Mouse (Mus musculus) kidney, embryonic 14.5 days (tissue): Measurements from ENCODE around the gene Gm49395. TPM values are rescaled to one million over a fixed set of nuclear protein-coding genes. Genes with fewer than 3 reads are reported as not detected.

Source experiments
- ATAC-seq: fragments of 200-750 bp; cut with Nextera tagmentation; 2 replicates; pipeline ENCODE4 v1.8.0; 2017; ENCODE audit warnings: moderate number of reproducible peaks, mild to moderate bottlenecking, moderate TSS enrichment, moderate library complexity; ENCODE audit not compliant: low FRiP score, low TSS enrichment
- H3K27ac ChIP-seq: fragments of 300-500 bp; sonication (generic); 2 replicates; pipeline ENCODE4 v1.5.1; 2014; ENCODE audit warnings: low read depth, mild to moderate bottlenecking, low read length, moderate library complexity, mixed read lengths
- H3K27me3 ChIP-seq: fragments of 300-500 bp; sonication (generic); 2 replicates; pipeline ENCODE4 v1.6.1; 2014; ENCODE audit warnings: mild to moderate bottlenecking, low read length; ENCODE audit not compliant: control insufficient read depth, insufficient read depth
- H3K36me3 ChIP-seq: fragments of 300-500 bp; sonication (generic); 2 replicates; pipeline ENCODE4 v1.6.1; 2014; ENCODE audit warnings: low read length, mixed read lengths; ENCODE audit not compliant: control insufficient read depth, insufficient read depth
- H3K4me1 ChIP-seq: fragments of 300-500 bp; sonication (generic); 2 replicates; pipeline ENCODE4 v1.6.1; 2014; ENCODE audit warnings: low read length, mixed read lengths; ENCODE audit not compliant: control insufficient read depth, insufficient read depth
- H3K4me2 ChIP-seq: fragments of 300-500 bp; sonication (generic); replicated peaks from 2 replicates; pipeline ENCODE4 v1.6.1; 2014; ENCODE audit warnings: low read depth, mild to moderate bottlenecking, low read length
- H3K4me3 ChIP-seq: fragments of 300-500 bp; sonication (generic); 2 replicates; pipeline ENCODE4 v1.5.1; 2014; ENCODE audit warnings: mild to moderate bottlenecking, low read length
- H3K9ac ChIP-seq: fragments of 300-500 bp; sonication (generic); 2 replicates; pipeline ENCODE4 v1.6.1; 2014; ENCODE audit warnings: low read depth, mild to moderate bottlenecking, low read length, moderate library complexity
- H3K9me3 ChIP-seq: fragments of 300-500 bp; sonication (generic); 2 replicates; pipeline ENCODE4 v1.6.1; 2016; ENCODE audit warnings: low read length; ENCODE audit not compliant: control insufficient read depth
- WGBS: fragments of 180-500 bp; shearing (Covaris S2); extraction: QIAGEN DNeasy Blood & Tissue Kit; methylation state at CpG from one replicate; pipeline ENCODE4 v1.1.7; 2014; 5-methylcytosine and 5-hydroxymethylcytosine counted together
- polyA plus RNA-seq: library from polyadenylated mRNA; unstranded; fragments of >200 nt; fragmentation: Nextera tagmentation; extraction: Ambion mirVana; gene quantifications from 2 replicates; pipeline ENCODE4 v1.2.1, GENCODE M21; 2014

Gene Gm49395
- 5.7 and 9.3 TPM in 2 replicates for polyA plus RNA-seq

DNA sequence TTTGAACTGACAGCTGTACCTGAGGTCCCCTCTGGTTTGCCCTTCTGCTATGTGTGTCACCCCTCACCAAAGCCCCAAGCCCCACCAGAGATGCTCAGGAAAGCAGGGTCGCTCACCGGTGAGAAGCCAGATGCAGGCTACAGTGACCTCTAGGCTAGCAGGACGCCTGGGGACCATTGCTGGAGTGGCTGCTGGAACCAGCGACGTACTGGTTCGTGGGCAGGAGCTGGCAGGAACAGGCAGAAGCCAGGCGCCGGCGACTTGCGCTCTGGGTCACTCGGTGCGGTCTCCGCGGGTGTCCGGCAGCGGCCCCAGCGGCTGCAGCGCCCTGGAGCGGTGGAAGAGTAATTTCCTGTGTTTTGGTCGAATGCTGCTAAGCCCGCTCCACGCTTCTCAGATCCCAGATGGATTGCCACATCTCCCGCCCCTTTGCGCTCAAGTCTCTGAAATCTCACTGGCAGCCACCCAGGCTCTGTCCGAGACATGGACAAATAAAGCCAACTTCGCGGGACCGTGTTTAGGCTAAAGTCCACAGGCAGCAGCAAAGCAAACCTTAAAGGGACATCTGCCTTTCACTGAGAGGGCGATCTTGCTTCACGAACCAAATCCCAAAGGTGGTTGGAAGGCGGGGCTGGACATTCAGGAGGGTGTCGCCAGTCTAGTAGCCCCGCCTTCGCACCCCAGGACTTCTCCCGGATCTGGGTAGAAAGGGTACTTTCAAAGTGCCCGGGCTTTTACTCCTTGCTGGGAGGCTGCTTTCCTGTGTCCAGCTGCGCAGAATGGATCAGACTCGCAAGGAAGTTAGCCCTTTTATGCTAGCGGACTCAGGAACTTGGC, at the start of gene Gm49395, which contains the start of gene Itga1:
TSS of gene Gm49395 (minus strand) at position 567 of the 837 bp plus-strand sequence.
TSS of gene Itga1 (minus strand) at position 610 of the 837 bp plus-strand sequence.
- no peaks in the 10 kb centered on the region for H3K9me3 ChIP-seq
- H3K4me2 ChIP-seq = peak within 1 kb of the TSS; percentile 73
- H3K36me3 ChIP-seq = no peaks in the 10 kb centered on the region
- H3K4me3 ChIP-seq = peak within 1 kb of the TSS; percentile 64
- H3K9ac ChIP-seq = peak within 1 kb of the TSS; percentile 66
- ATAC-seq = peak; percentile 92
- H3K27me3 ChIP-seq = no peaks in the 10 kb centered on the region
- peak within 1 kb of the TSS; percentile 83 for H3K27ac ChIP-seq
- H3K4me1 ChIP-seq = 0 out of 2 replicates have a peak, but pooled peaks cover 3% of the 10 kb centered on the region
- WGBS = under 1% methylated on average over 39 of the region's 39 CpGs

- Histone ChIP-seq H3K4me3 (no peak overlapping the region), H3K27me3 (no peaks in the 10 kb centered on the region), H3K4me1 (no peaks in the 10 kb centered on the region), H3K4me2 (no peak overlapping the region), H3K27ac (no peak overlapping the region), H3K9ac (no peak overlapping the region), H3K9me3 (no peaks in the 10 kb centered on the region), H3K36me3 (no peaks in the 10 kb centered on the region)
- 87% methylated on average over 1 of the region's 1 CpGs for WGBS
- no peak for ATAC-seq
These were observed 48.9 kb upstream of the Gm49395 start for GRCm38 (mm10) chr13:115150602-115151001.

DNA sequence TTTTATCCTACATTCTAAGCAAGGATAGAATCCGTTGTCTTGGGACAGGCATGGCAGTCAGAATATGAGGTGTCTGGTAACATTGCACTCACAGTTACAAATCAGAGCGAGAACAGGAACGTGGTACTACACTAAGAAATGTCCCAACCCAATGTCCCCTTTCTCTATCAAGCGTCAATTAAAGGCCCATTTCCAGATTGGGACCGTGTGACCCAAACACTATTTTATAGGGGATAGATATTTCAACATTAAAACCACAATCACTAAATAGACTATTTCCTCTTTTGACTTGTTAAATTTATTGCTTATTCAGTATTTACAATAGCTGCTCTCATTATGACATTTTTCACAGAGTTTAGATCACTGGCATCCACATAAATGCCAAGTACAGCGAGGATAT, 48.1 kb upstream of the Gm49395 start:
- Histone ChIP-seq H3K36me3 (no peaks in the 10 kb centered on the region), H3K27ac (no peak overlapping the region), H3K9me3 (no peaks in the 10 kb centered on the region), H3K4me3 (no peak overlapping the region), H3K4me1 (no peaks in the 10 kb centered on the region), H3K27me3 (no peaks in the 10 kb centered on the region), H3K4me2 (no peak overlapping the region), H3K9ac (no peak overlapping the region)
- 88% methylated on average over 6 of the region's 6 CpGs for WGBS
- ATAC-seq = no peak

- Histone ChIP-seq H3K4me1 (no peaks in the 10 kb centered on the region), H3K4me2 (no peak overlapping the region), H3K27ac (no peak overlapping the region), H3K9ac (no peak overlapping the region), H3K36me3 (no peaks in the 10 kb centered on the region), H3K27me3 (no peaks in the 10 kb centered on the region), H3K9me3 (no peaks in the 10 kb centered on the region), H3K4me3 (no peak overlapping the region)
- no peak for ATAC-seq
- 78% methylated on average over 2 of the region's 2 CpGs for WGBS
These were observed 41.9 kb upstream of the Gm49395 start for GRCm38 (mm10) chr13:115143575-115143974.

- no peak overlapping the region for H3K27ac ChIP-seq
- 90% methylated on average over 3 of the region's 3 CpGs for WGBS
- H3K9ac ChIP-seq = no peak overlapping the region
- ATAC-seq = no peak
- H3K9me3 ChIP-seq = no peaks in the 10 kb centered on the region
- H3K27me3 ChIP-seq = no peaks in the 10 kb centered on the region
- H3K36me3 ChIP-seq = no peaks in the 10 kb centered on the region
- no peak overlapping the region for H3K4me2 ChIP-seq
- H3K4me1 ChIP-seq = no peaks in the 10 kb centered on the region
- H3K4me3 ChIP-seq = no peak overlapping the region
These were observed 40.3 kb upstream of the Gm49395 start for GRCm38 (mm10) chr13:115142066-115142465.

DNA sequence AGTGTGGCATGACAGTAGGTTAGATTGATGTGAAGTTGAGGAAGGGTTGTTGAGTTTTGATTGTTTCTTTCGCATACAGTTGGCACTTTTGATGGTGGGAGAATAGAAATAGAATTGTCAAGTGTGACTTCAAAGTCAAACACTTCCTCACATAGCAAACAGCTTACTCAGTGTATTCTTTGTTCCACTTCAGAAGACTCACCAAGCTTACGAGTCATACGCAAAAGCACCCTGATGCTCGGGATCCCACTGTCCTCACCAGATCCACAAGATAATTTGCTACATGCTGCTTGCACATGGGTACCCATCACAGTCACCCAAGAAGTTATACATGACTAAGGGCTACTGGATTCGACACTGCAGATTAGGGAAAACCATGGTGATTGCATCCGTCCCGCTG, 36.8 kb upstream of the Gm49395 start:
- Histone ChIP-seq H3K4me2 (no peak overlapping the region), H3K36me3 (no peaks in the 10 kb centered on the region), H3K4me3 (no peak overlapping the region), H3K9ac (no peak overlapping the region), H3K4me1 (no peaks in the 10 kb centered on the region), H3K27me3 (no peaks in the 10 kb centered on the region), H3K9me3 (no peaks in the 10 kb centered on the region), H3K27ac (no peak overlapping the region)
- no peak for ATAC-seq
- 90% methylated on average over 7 of the region's 7 CpGs for WGBS

DNA sequence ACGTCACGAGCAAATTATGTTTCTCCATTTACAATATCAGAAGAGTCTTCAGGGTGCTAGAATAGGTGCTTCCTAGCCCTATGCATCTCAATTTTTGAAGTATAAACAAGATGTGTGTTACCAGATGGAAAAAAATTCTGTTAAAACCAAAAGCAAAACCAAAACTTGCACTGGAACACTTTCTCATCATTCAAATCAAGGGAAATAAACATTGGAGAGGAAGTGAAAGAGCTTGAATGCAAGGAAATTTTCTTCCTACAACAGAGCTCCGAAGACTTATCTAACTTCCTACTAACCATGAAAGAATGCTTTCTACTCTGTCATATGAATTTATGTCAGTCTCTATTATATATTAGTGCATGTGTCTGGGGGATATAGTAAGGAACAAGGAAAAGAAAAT, 35.0 kb upstream of the Gm49395 start:
- Histone ChIP-seq H3K36me3 (no peaks in the 10 kb centered on the region), H3K9ac (no peak overlapping the region), H3K27ac (no peak overlapping the region), H3K27me3 (no peaks in the 10 kb centered on the region), H3K4me2 (no peak overlapping the region), H3K4me3 (no peak overlapping the region), H3K4me1 (no peaks in the 10 kb centered on the region), H3K9me3 (no peaks in the 10 kb centered on the region)
- no peak for ATAC-seq
- 81% methylated on average over 3 of the region's 3 CpGs for WGBS

DNA sequence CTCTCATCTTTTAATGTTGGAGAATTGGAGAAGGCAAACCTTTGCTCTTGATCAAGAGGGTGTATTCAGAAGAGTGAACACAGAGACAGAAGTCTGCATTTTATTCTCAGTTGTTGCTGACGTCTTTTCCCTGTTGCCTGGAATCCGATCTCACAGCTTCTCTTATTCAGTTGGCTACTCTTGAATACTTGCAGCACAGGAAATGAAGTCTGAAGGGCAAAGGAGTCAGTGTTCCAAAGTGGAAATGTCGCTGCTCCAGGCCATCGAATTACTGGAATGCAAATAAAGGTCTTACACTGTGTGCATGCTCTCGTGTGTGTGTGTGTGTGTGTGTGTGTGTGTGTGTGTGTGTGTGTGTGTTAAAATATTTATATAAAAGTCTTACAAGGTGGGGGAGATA, 30.7 kb upstream of the Gm49395 start:
- peaks cover 3% of the 10 kb centered on the region; the same call in 1 of the 2 replicates for H3K4me1 ChIP-seq
- WGBS = 11% methylated on average over 5 of the region's 5 CpGs
- no peak overlapping the region for H3K27ac ChIP-seq
- no peaks in the 10 kb centered on the region for H3K36me3 ChIP-seq
- no peak overlapping the region for H3K4me2 ChIP-seq
- no peaks in the 10 kb centered on the region for H3K9me3 ChIP-seq
- no peak overlapping the region for H3K9ac ChIP-seq
- H3K4me3 ChIP-seq = no peak overlapping the region
- H3K27me3 ChIP-seq = no peaks in the 10 kb centered on the region
- peak; percentile 86 for ATAC-seq

DNA sequence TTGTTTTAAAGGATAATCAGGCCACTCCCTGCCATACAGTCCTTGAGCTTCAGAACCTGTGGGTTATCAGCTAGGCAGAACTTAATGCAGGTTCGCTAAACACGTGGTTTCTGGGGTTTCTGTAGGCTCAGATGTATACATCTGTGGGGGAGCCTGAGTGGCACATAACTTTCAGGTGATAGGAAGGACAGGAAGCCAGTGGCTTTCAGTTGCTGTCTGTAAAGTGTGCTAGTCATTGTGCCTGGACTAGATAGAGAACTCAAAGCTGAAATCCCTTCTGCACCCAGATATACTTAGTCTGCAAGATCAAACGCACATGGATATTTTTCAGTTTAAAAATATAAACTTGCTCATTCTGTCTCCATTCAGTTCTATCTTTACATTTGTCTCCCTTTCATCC, 29.7 kb upstream of the Gm49395 start:
- no peak overlapping the region for H3K4me2 ChIP-seq
- H3K36me3 ChIP-seq = no peaks in the 10 kb centered on the region
- WGBS = 75% methylated on average over 3 of the region's 3 CpGs
- peaks cover 3% of the 10 kb centered on the region; the same call in 1 of the 2 replicates for H3K4me1 ChIP-seq
- H3K4me3 ChIP-seq = no peak overlapping the region
- no peak overlapping the region for H3K27ac ChIP-seq
- ATAC-seq = no peak
- H3K9ac ChIP-seq = no peak overlapping the region
- no peaks in the 10 kb centered on the region for H3K9me3 ChIP-seq
- H3K27me3 ChIP-seq = no peaks in the 10 kb centered on the region
